Mouse (Mus musculus): ENCODE results near the gene Ubr3. TPM values are rescaled to one million over a fixed set of nuclear protein-coding genes. Genes with fewer than 3 reads are reported as not detected.

Ubr3 gene
- polyA plus RNA-seq, 1 experiment from 2014 or later, result 16.6 TPM

DNA sequence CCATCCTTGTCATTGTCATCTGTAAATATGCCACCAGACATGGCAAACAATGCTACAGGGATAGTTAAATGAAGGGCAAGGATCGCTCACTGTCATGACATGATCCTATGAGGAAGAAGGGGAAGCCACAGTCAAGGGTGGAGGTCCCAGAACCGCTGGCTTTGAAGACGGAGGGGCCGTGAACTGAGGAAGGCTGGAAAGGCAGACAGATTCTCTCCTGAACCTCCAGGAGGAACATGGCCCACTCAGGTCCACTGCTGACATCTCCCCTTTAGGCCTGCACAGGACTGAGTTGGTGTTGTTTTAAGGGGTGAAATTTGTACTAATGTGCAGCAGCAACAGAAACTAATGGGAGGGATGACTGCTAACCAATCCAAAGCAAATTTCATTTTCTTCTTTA, 161.2 kb downstream of the Ubr3 start:
- no peak for ATAC-seq (ENCODE audit: insufficient read depth, low FRiP score, low TSS enrichment)
- no peaks in the 10 kb centered on the region for H3K4me1 ChIP-seq (ENCODE audit: control insufficient read depth, insufficient read depth, low read length)
- WGBS, result 95% methylated on average over 4 of the region's 4 CpGs
- no peak overlapping the region for H3K4me2 ChIP-seq (ENCODE audit: low read depth)
- no peak overlapping the region for H3K27ac ChIP-seq (ENCODE audit: low read depth, low read length)
- H3K9me3 ChIP-seq (ENCODE audit: control insufficient read depth, low read length), result no peaks in the 10 kb centered on the region
- H3K36me3 ChIP-seq (ENCODE audit: control insufficient read depth, insufficient read depth, low read length), result no peaks in the 10 kb centered on the region
- no peak for DNase-seq (ENCODE audit: low spot score)
- H3K27me3 ChIP-seq (ENCODE audit: control insufficient read depth, insufficient read depth, low read length), result no peaks in the 10 kb centered on the region
- H3K9ac ChIP-seq (ENCODE audit: low read length), result no peak overlapping the region
- H3K4me3 ChIP-seq (ENCODE audit: low read depth, low read length), result no peak overlapping the region

DNA sequence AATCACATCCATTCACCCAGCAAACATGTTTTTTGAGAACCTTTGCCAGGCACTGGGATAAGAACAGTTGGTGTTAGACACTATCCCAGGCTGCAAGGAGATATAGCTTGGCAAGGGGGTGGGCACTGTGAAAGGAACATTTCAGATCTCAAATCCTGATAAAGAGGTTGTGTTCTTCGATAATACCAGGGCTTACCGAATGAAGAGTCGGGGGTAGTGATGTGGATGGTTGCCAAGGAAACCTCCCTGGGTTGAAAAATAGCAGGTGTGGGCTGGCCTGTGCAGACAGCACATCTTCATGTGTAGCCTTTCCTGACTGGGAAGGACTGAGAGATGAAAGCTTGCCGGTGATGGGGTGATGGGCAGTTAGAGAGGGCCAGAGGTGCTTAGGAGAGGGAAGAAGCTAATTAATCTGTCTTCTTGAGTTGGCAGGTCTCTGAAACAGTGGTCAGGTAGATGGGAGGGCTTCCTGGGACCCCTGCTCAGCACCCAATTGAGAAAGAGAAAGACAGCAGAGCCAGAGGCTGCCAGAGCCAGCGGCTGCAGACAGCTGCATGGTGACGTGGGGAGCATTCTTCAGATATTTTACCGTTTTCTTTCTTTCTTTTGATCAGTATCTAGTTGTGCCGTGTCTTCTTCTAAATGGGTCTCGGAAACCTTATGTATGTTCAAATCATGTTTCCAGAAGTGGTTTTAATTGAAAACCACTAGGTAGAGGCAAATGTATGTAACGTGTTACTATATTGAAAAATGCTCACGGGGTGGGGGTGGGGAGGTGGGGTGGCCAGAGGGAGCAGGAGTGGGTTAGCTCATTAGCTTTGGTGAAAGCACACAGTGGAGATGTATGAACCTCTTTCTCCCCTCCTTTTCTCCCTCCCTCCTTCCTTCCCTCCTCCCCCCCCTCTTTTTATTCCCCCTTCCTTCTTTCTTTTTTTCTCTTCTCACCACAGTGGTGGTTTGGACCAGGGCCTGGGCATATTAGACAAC, 163.6 kb downstream of the Ubr3 start:
- Histone ChIP-seq H3K27ac (ENCODE audit: low read depth, low read length) (no peak overlapping the region), H3K27me3 (ENCODE audit: control insufficient read depth, insufficient read depth, low read length) (no peaks in the 10 kb centered on the region), H3K4me1 (ENCODE audit: control insufficient read depth, insufficient read depth, low read length) (no peaks in the 10 kb centered on the region), H3K36me3 (ENCODE audit: control insufficient read depth, insufficient read depth, low read length) (no peaks in the 10 kb centered on the region), H3K9ac (ENCODE audit: low read length) (no peak overlapping the region), H3K4me2 (ENCODE audit: low read depth) (no peak overlapping the region), H3K9me3 (ENCODE audit: control insufficient read depth, low read length) (no peaks in the 10 kb centered on the region), H3K4me3 (ENCODE audit: low read depth, low read length) (no peak overlapping the region)
- ATAC-seq (ENCODE audit: insufficient read depth, low FRiP score, low TSS enrichment) (no peak), DNase-seq (ENCODE audit: low spot score) (no peak)
- WGBS, result 70% methylated on average over 11 of the region's 11 CpGs

- H3K36me3 ChIP-seq (ENCODE audit: control insufficient read depth, insufficient read depth, low read length), result no peaks in the 10 kb centered on the region
- H3K4me2 ChIP-seq (ENCODE audit: low read depth), result no peak overlapping the region
- H3K9ac ChIP-seq (ENCODE audit: low read length), result no peak overlapping the region
- no peaks in the 10 kb centered on the region for H3K27me3 ChIP-seq (ENCODE audit: control insufficient read depth, insufficient read depth, low read length)
- no peaks in the 10 kb centered on the region for H3K4me1 ChIP-seq (ENCODE audit: control insufficient read depth, insufficient read depth, low read length)
- no peak overlapping the region for H3K4me3 ChIP-seq (ENCODE audit: low read depth, low read length)
- H3K27ac ChIP-seq (ENCODE audit: low read depth, low read length), result no peak overlapping the region
- H3K9me3 ChIP-seq (ENCODE audit: control insufficient read depth, low read length), result no peaks in the 10 kb centered on the region
- no peak for ATAC-seq (ENCODE audit: insufficient read depth, low FRiP score, low TSS enrichment)
- DNase-seq (ENCODE audit: low spot score), result no peak
- 87% methylated on average over 6 of the region's 6 CpGs for WGBS
These were observed 168.1 kb downstream of the Ubr3 start for GRCm38 (mm10) chr2:70065116-70065515.

GRCm38 (mm10) chr2:70065729-70066300, 168.8 kb downstream of the Ubr3 start:
- H3K9me3 ChIP-seq (ENCODE audit: control insufficient read depth, low read length), result no peaks in the 10 kb centered on the region
- DNase-seq (ENCODE audit: low spot score) (no peak), ATAC-seq (ENCODE audit: insufficient read depth, low FRiP score, low TSS enrichment) (no peak)
- H3K4me3 ChIP-seq (ENCODE audit: low read depth, low read length), result no peak overlapping the region
- H3K27ac ChIP-seq (ENCODE audit: low read depth, low read length), result no peak overlapping the region
- H3K36me3 ChIP-seq (ENCODE audit: control insufficient read depth, insufficient read depth, low read length), result no peaks in the 10 kb centered on the region
- H3K4me1 ChIP-seq (ENCODE audit: control insufficient read depth, insufficient read depth, low read length), result no peaks in the 10 kb centered on the region
- no peaks in the 10 kb centered on the region for H3K27me3 ChIP-seq (ENCODE audit: control insufficient read depth, insufficient read depth, low read length)
- no peak overlapping the region for H3K4me2 ChIP-seq (ENCODE audit: low read depth)
- no peak overlapping the region for H3K9ac ChIP-seq (ENCODE audit: low read length)
- WGBS, result 43% methylated on average over 7 of the region's 7 CpGs

DNA sequence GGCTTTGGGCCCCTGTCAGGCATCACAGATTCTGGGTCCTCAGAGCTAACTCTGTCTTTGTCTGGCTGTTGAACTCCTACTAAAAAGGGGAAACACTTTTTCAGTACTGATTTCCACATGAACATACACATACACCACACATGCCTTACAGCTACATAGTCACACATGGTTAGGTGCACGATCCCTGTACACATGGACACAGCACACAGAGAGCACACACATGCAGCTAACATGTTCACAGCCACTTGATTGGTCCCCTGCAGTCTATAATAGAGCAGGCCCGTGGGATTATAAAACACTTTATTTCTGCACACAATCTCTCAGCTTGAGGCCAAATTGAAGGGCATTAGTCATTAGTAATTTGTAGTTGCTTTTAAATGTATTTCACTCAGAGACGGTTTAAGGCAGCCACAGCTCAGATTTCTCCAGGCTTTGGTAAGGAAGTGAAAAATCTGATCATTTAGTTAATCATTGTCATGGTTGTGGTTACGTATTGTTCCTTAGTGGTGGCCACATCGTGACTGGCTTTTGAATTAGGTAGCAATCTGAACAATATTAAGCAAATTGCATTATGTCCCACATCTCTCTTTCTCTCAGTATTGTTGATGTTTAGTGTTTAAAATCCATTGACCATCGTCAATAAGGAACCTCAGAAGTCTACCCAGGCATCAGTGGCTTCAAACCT, 169.4 kb downstream of the Ubr3 start:
- Histone ChIP-seq H3K4me1 (ENCODE audit: control insufficient read depth, insufficient read depth, low read length) (no peaks in the 10 kb centered on the region), H3K36me3 (ENCODE audit: control insufficient read depth, insufficient read depth, low read length) (no peaks in the 10 kb centered on the region), H3K4me2 (ENCODE audit: low read depth) (no peak overlapping the region), H3K27ac (ENCODE audit: low read depth, low read length) (no peak overlapping the region), H3K9ac (ENCODE audit: low read length) (no peak overlapping the region), H3K27me3 (ENCODE audit: control insufficient read depth, insufficient read depth, low read length) (no peaks in the 10 kb centered on the region), H3K9me3 (ENCODE audit: control insufficient read depth, low read length) (no peaks in the 10 kb centered on the region), H3K4me3 (ENCODE audit: low read depth, low read length) (no peak overlapping the region)
- DNase-seq (ENCODE audit: low spot score), result no peak
- 65% methylated on average over 6 of the region's 6 CpGs for WGBS
- ATAC-seq (ENCODE audit: insufficient read depth, low FRiP score, low TSS enrichment), result no peak

DNA sequence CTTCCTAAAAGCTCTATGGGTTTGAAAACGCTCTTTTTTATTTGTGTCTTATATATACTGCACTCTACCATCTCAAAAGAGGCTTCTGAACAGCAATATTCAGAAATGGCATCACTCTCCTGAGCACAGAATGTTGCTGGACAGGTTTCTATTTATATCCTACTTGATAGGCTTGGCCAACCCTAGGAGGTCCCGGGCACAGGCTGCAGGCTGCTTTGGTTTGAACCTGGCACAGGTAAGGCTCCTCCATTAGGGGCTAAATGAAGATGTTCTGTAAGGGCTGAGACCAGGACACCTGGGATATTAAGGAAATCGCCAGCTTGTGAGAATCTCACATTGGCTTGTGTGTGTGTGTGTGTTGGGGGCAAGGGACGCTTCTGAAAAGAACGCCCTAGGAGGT, 172.8 kb downstream of the Ubr3 start:
- H3K4me2 ChIP-seq (ENCODE audit: low read depth), result no peak overlapping the region
- ATAC-seq (ENCODE audit: insufficient read depth, low FRiP score, low TSS enrichment), result no peak
- H3K27ac ChIP-seq (ENCODE audit: low read depth, low read length), result no peak overlapping the region
- DNase-seq (ENCODE audit: low spot score), result no peak
- no peaks in the 10 kb centered on the region for H3K4me1 ChIP-seq (ENCODE audit: control insufficient read depth, insufficient read depth, low read length)
- WGBS, result 92% methylated on average over 5 of the region's 5 CpGs
- no peaks in the 10 kb centered on the region for H3K27me3 ChIP-seq (ENCODE audit: control insufficient read depth, insufficient read depth, low read length)
- no peak overlapping the region for H3K9ac ChIP-seq (ENCODE audit: low read length)
- H3K36me3 ChIP-seq (ENCODE audit: control insufficient read depth, insufficient read depth, low read length), result no peaks in the 10 kb centered on the region
- H3K4me3 ChIP-seq (ENCODE audit: low read depth, low read length), result no peak overlapping the region
- H3K9me3 ChIP-seq (ENCODE audit: control insufficient read depth, low read length), result no peaks in the 10 kb centered on the region

Other genes with a start within 250 kb of the Ubr3 start
- gene Klhl41, start 227.1 kb upstream of the Ubr3 start, polyA plus RNA-seq (2014; fragmentation: Nextera tagmentation; extraction: Ambion mirVana), result 3.3 and 5.4 TPM in 2 replicates
- gene Fastkd1, start 183.7 kb upstream of the Ubr3 start, polyA plus RNA-seq (2014; fragmentation: Nextera tagmentation; extraction: Ambion mirVana), result 19.5 and 22.5 TPM in 2 replicates
- 105 and 115 TPM in 2 replicates for gene Ppig, start 174.7 kb upstream of the Ubr3 start, polyA plus RNA-seq (2014; fragmentation: Nextera tagmentation; extraction: Ambion mirVana)
- gene Ccdc173, start 107.7 kb upstream of the Ubr3 start, polyA plus RNA-seq (2014; fragmentation: Nextera tagmentation; extraction: Ambion mirVana), result 2.8 and 2.9 TPM in 2 replicates
- 39.3 and 40.5 TPM in 2 replicates for gene Phospho2, start 107.6 kb upstream of the Ubr3 start, polyA plus RNA-seq (2014; fragmentation: Nextera tagmentation; extraction: Ambion mirVana)
- 35.5 and 35.8 TPM in 2 replicates for gene Klhl23, start 75.3 kb upstream of the Ubr3 start, polyA plus RNA-seq (2014; fragmentation: Nextera tagmentation; extraction: Ambion mirVana)
- 378 and 404 TPM in 2 replicates for gene Ssb, start 35.7 kb upstream of the Ubr3 start, polyA plus RNA-seq (2014; fragmentation: Nextera tagmentation; extraction: Ambion mirVana)
- gene Mettl5, start 11.6 kb upstream of the Ubr3 start, polyA plus RNA-seq (2014; fragmentation: Nextera tagmentation; extraction: Ambion mirVana), result 32.9 and 36.2 TPM in 2 replicates
- 0.04 and 0.07 TPM in 2 replicates for gene Myo3b, start 141.9 kb downstream of the Ubr3 start, polyA plus RNA-seq (2014; fragmentation: Nextera tagmentation; extraction: Ambion mirVana)

Data from neural tube, embryonic 11.5 days (tissue).